Mouse (Mus musculus) gastrocnemius, adult 8-10 months (tissue): ENCODE results near the gene Ssbp2. TPM values are rescaled to one million over a fixed set of nuclear protein-coding genes. Genes with fewer than 3 reads are reported as not detected.

Experiments
- DNase-seq, 2 experiments: peaks; one replicate each; pipeline ENCODE4 v3.0.0; 2022; ENCODE audit warnings: low spot score in 2 of 2
- microRNA-seq: library from miRNA; unstranded; fragments of <30 nt; microRNA quantifications from one replicate; pipeline ENCODE4 v1.2.0, GENCODE M21; 2022
- total RNA-seq, 4 experiments: library from RNA; stranded (reverse); gene quantifications; 2 replicates each; pipeline ENCODE4 v1.2.4; 2022

Gene Ssbp2
- total RNA-seq, 4 experiments from 2014 or later = 15.5 to 21.7 (median 17.8) TPM

GRCm38 (mm10) chr13:91724211-91724610 lies 264.1 kb downstream of the Ssbp2 start:
- DNase-seq = no peak

- no peak for DNase-seq
Measured at GRCm38 (mm10) chr13:91725130-91725529, 265.0 kb downstream of the Ssbp2 start.

GRCm38 (mm10) chr13:91727899-91728298 lies 267.8 kb downstream of the Ssbp2 start:
- no peak for DNase-seq

- no peak for DNase-seq
Measured at GRCm38 (mm10) chr13:91737191-91737590, 277.1 kb downstream of the Ssbp2 start.

GRCm38 (mm10) chr13:91740851-91741250 lies 280.8 kb downstream of the Ssbp2 start:
- DNase-seq = no peak

- no peak for DNase-seq
Measured at GRCm38 (mm10) chr13:91741280-91742047, 281.4 kb downstream of the Ssbp2 start, which contains the start of gene Acot12. Gene Acot12, plus strand, starts transcription at chr13:91741512.

GRCm38 (mm10) chr13:91743180-91743579 lies 283.1 kb downstream of the Ssbp2 start:
- no peak for DNase-seq

- DNase-seq = no peak
Measured at GRCm38 (mm10) chr13:91746470-91746869, 286.4 kb downstream of the Ssbp2 start.

- no peak for DNase-seq
Measured at GRCm38 (mm10) chr13:91748401-91748800, 288.3 kb downstream of the Ssbp2 start.

GRCm38 (mm10) chr13:91749981-91750380 lies 289.9 kb downstream of the Ssbp2 start:
- DNase-seq = no peak

Small RNA genes within 50 kb of the gene (microRNA-seq; reads per million reads assigned to microRNA genes)
- not detected for gene Gm27656

Other genes with a start within 250 kb of the Ssbp2 start
- 10 to 100 TPM in 2 of 4 experiments, 1 to 10 TPM in 2; 8.0 to 13.9 (median 10.9) TPM for gene Atg10, start 236.3 kb upstream of the Ssbp2 start, total RNA-seq